Mouse (Mus musculus): ENCODE results near the gene Mrpl52.

DNA sequence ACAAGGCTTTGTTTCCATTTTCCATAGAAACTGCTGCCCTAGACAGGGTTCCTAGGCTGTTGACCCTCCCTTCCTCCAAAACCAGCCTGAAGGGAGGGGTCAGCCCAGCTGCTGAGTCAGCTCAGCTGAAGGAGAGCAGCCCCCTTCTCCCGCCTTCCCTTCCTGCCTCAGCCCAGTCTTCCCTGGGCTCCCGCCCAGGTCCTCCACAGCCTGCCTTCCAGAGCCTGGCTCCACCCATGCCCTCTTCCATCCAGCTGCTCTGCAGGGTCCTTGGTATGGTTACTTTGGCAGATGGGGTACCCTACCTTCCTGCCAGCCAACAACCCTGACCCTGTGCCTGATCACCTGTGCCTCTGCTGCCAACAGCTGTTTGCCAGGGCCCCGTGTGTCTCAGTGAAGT is 16.5 kb downstream of the Mrpl52 start:
- TF ChIP-seq CTCF (IDR thresholded peaks at IDR 0.05; ENCODE audit: extremely low read depth, insufficient read depth, low read length) (no peak), POLR2A (IDR thresholded peaks at IDR 0.05; ENCODE audit: extremely low read depth, insufficient read depth, low read length) (no peak)

Data from cortical plate, adult 2 months (tissue).